Mouse (Mus musculus) olfactory bulb, adult 2 months (tissue): ENCODE results near the gene Ppp1r12a. TPM values are rescaled to one million over a fixed set of nuclear protein-coding genes. Genes with fewer than 3 reads are reported as not detected.
"Not testable (repeated sequence)": the region's sequence is repeated elsewhere in the genome, so short reads cannot be mapped to it uniquely, and the experiment has no call there.

ENCODE experiments used
- H3K27ac ChIP-seq: fragments of 200-500 bp; 2 replicates; pipeline ENCODE4 v1.5.1; 2012; ENCODE audit warnings: low read depth, low read length; ENCODE audit not compliant: insufficient read depth
- H3K4me1 ChIP-seq: fragments of 200-500 bp; 2 replicates; pipeline ENCODE4 v1.6.1; 2012; ENCODE audit warnings: low read length; ENCODE audit not compliant: control insufficient read depth, insufficient read depth
- H3K4me3 ChIP-seq: fragments of 200-500 bp; 2 replicates; pipeline ENCODE4 v1.5.1; 2012; ENCODE audit warnings: mild to moderate bottlenecking, low read depth, low read length, moderate library complexity; ENCODE audit not compliant: insufficient read depth
- CTCF ChIP-seq: fragments of 200-500 bp; IDR thresholded peaks from 2 replicates; pipeline ENCODE4 v1.5.1; 2012; ENCODE audit warnings: low read depth, mild to moderate bottlenecking, low read length, moderate library complexity; ENCODE audit not compliant: insufficient read depth
- POLR2A ChIP-seq: fragments of 200-500 bp; IDR thresholded peaks from 2 replicates; pipeline ENCODE4 v1.6.1; 2012; ENCODE audit warnings: mild to moderate bottlenecking, low read depth, low read length, moderate library complexity; ENCODE audit not compliant: insufficient read depth
- WGBS: fragments of 180-500 bp; shearing (Covaris S2); methylation state at CpG from one replicate; pipeline ENCODE4 v1.1.7; 2018; 5-methylcytosine and 5-hydroxymethylcytosine counted together
- polyA plus RNA-seq: library from polyadenylated mRNA; stranded (reverse); fragments of >200 nt; gene quantifications from 2 replicates; pipeline ENCODE4 v1.2.4, GENCODE M21; 2012; ENCODE audit warnings: low replicate concordance; ENCODE audit not compliant: missing spikeins, insufficient read depth, insufficient read length

Gene Ppp1r12a
- polyA plus RNA-seq, 1 experiment = 194 TPM

DNA sequence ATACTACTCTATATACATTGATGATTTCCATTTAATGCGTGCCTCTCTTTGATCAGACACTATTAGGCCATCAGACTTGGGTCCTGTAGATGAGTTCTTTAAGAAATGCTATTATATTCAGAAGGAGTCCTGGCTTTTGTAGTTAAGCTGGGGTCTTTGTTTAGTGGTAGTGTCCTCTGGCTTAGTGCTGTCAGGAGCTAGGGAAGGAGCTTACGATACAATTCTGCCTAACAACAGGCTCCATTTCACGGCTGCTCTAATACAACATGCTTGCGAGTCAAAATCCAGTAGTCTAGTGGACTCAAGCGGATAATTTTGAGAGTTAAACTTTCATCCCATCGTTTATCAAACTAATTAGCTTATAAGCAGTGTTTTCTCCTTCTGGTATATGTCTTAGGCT, 114.7 kb downstream of the Ppp1r12a start:
- WGBS = 80% methylated on average over 6 of the region's 6 CpGs
- no peaks in the 10 kb centered on the region for H3K4me1 ChIP-seq
- TF ChIP-seq CTCF = no peak
- TF ChIP-seq POLR2A = no peak
- H3K27ac ChIP-seq = no peak overlapping the region
- no peak overlapping the region for H3K4me3 ChIP-seq

GRCm38 (mm10) chr10:108277198-108277597, 115.2 kb downstream of the Ppp1r12a start:
- Histone ChIP-seq H3K4me1 (no peaks in the 10 kb centered on the region), H3K27ac (no peak overlapping the region), H3K4me3 (no peak overlapping the region)
- WGBS = 55% methylated on average over 7 of the region's 7 CpGs
- TF ChIP-seq CTCF (no peak), POLR2A (no peak)

- H3K4me3 ChIP-seq, H3K27ac ChIP-seq, H3K4me1 ChIP-seq: not testable (repeated sequence)
- WGBS = 94% methylated on average over 5 of the region's 5 CpGs
Observed at GRCm38 (mm10) chr10:108281099-108281498, 119.1 kb downstream of the Ppp1r12a start.

DNA sequence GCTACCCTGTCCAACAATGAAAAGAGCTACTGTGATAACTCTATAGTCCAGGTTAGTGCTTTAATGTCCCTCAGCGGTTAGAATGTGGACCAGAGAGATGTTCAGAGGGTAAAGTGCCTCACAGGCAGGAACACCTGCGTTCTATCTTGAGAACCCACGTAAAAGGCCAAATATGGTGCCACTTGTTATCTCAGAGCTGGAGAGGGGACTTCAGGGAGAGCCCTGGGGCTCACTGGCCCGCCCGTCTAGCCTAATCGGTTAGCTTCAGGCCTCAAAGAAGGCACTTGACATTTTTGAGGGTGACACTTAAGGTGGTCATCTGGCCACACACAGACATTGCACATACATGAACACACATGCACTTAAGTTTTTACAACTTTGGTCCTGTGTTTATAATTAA, 120.4 kb downstream of the Ppp1r12a start:
- no peak for TF ChIP-seq POLR2A
- TF ChIP-seq CTCF = no peak
- Histone ChIP-seq H3K4me1 (no peaks in the 10 kb centered on the region), H3K4me3 (no peak overlapping the region), H3K27ac (no peak overlapping the region)
- WGBS = 97% methylated on average over 6 of the region's 6 CpGs

GRCm38 (mm10) chr10:108283418-108283817, 121.4 kb downstream of the Ppp1r12a start:
- Histone ChIP-seq H3K4me3 (no peak overlapping the region), H3K4me1 (no peaks in the 10 kb centered on the region), H3K27ac (no peak overlapping the region)
- TF ChIP-seq POLR2A = no peak
- no peak for TF ChIP-seq CTCF
- 90% methylated on average over 2 of the region's 2 CpGs for WGBS

GRCm38 (mm10) chr10:108283837-108284236, 121.8 kb downstream of the Ppp1r12a start:
- Histone ChIP-seq H3K27ac (no peak overlapping the region), H3K4me3 (no peak overlapping the region), H3K4me1 (no peaks in the 10 kb centered on the region)
- 74% methylated on average over 4 of the region's 4 CpGs for WGBS
- no peak for TF ChIP-seq POLR2A

DNA sequence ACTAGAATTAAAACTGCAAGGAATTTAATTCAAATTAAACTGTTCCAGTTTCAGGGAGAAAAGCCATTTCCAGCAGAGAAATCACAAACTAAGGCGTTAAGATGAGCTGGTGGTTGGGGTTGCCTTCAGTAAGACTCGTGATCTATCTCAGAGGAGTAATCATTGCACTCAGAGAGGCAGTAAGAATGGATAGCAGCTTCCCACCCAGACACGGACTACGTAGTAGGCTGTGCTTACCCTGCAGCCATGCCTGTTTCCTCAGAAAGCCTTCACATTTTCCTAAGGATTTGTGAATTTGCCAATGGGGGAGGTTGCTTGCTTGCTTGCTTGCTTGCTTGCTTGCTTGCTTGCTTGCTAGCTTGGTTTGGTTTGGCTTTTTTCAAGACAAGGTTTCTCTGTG, 122.5 kb downstream of the Ppp1r12a start:
- no peak overlapping the region for H3K4me3 ChIP-seq
- H3K27ac ChIP-seq = no peak overlapping the region
- TF ChIP-seq CTCF (no peak), POLR2A (no peak)
- no peaks in the 10 kb centered on the region for H3K4me1 ChIP-seq
- 58% methylated on average over 4 of the region's 4 CpGs for WGBS

DNA sequence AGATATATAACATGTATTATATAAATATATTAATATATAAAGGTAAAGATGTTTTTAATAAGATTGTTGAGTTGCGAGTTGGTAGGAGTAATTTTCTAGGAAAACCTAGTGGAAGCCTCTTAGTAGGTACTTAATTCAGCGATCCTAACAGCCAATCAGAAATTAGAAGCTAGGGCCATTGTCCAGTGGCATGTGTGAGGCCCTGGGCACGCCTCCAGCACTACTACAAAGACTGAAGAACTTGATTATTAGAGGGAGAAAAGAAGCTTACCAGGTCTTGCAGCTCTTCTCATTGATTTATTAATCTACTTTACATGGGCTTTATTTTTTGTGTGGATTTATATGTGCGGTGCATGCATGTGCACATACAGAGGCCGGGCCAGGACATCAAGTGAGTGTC, 123.0 kb downstream of the Ppp1r12a start:
- WGBS = 77% methylated on average over 5 of the region's 5 CpGs
- no peak overlapping the region for H3K27ac ChIP-seq
- TF ChIP-seq POLR2A (no peak), CTCF (no peak)
- no peaks in the 10 kb centered on the region for H3K4me1 ChIP-seq
- no peak overlapping the region for H3K4me3 ChIP-seq

DNA sequence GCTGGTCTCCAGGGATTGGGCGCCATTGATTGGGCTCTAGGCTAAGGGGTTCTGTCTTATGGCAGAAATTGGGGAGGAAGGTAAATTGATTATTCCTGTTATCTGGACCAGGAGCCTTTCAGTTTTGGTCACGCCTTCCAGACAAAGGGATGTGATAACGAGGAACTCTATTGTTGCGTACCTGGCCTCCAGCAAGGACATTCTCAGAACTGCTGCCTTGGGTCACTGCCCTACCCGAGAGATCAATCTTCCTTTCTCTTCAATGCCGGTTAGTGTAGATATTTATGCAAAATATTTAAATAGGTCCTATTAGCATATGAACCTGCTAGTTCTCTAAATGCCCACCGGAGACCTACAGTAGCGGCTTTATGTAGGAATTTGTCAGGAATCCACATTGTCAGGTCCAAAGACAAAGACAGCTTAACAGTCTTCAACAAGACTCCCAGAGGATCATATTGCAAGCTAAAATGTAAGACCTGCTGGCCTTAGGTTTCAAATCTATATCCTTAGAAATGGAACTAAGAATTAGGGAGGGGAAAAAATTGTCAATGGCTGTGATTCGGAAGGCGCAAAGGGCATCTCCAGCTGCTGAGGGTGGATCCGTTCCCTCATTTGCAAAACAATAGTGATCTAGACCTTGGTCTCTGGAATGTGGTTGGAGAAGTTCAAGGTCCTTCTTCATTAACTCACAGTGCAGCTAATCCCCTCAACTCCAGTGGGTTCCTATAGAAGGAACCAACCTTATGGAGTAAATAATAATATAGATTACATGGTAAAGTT, 124.9 kb downstream of the Ppp1r12a start:
- 60% methylated on average over 11 of the region's 11 CpGs for WGBS
- TF ChIP-seq CTCF = no peak
- no peak overlapping the region for H3K4me3 ChIP-seq
- H3K27ac ChIP-seq = no peak overlapping the region
- no peaks in the 10 kb centered on the region for H3K4me1 ChIP-seq

DNA sequence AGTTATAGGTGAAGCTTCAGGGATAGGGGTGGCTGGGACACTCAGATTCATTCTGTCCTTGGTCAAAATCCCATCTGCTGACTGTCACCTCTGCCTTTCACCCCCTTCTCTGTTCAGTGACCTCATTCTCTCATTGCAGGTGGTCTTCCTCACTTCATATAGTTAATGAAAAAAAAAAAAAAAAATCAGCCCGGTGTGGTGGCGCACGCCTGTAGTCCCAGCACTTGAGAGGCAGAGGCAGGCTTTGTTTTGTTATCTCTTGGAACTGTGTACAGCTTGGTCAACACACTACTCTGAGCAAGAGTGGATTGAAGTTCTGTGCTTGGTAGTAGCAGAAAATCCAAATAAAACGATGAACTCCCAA, 125.4 kb downstream of the Ppp1r12a start:
- WGBS = 75% methylated on average over 4 of the region's 4 CpGs
- no peaks in the 10 kb centered on the region for H3K4me1 ChIP-seq
- H3K4me3 ChIP-seq = no peak overlapping the region
- no peak overlapping the region for H3K27ac ChIP-seq
- TF ChIP-seq POLR2A = no peak
- no peak for TF ChIP-seq CTCF
